Mouse (Mus musculus) forebrain, embryonic 10.5 days (tissue): Measurements from ENCODE around the gene Wdr95. TPM values are rescaled to one million over a fixed set of nuclear protein-coding genes. Genes with fewer than 3 reads are reported as not detected.
A peak's percentile ranks its signal among the peaks of the same experiment; 100 is the strongest.

Source experiments
- DNase-seq: peaks from one replicate; pipeline ENCODE4 v3.0.0-alpha.2; 2017; ENCODE audit warnings: low spot score; ENCODE audit errors: extremely low spot score
- H3K27ac ChIP-seq: fragments of 300-500 bp; sonication (generic); 2 replicates; pipeline ENCODE4 v1.5.1; 2016; ENCODE audit warnings: mild to moderate bottlenecking
- H3K27me3 ChIP-seq: fragments of 300-500 bp; sonication (generic); 2 replicates; pipeline ENCODE4 v1.6.1; 2016; ENCODE audit warnings: mild to moderate bottlenecking; ENCODE audit not compliant: poor library complexity, severe bottlenecking
- H3K36me3 ChIP-seq: fragments of 300-500 bp; sonication (generic); replicated peaks from 2 replicates; pipeline ENCODE4 v1.6.1; 2016; ENCODE audit warnings: mild to moderate bottlenecking, moderate library complexity
- H3K4me1 ChIP-seq: fragments of 300-500 bp; sonication (generic); 2 replicates; pipeline ENCODE4 v1.6.1; 2016
- H3K4me3 ChIP-seq: fragments of 300-500 bp; sonication (generic); 2 replicates; pipeline ENCODE4 v1.5.1; 2016; ENCODE audit warnings: mild to moderate bottlenecking, moderate library complexity
- H3K9me3 ChIP-seq: fragments of 300-500 bp; sonication (generic); 2 replicates; pipeline ENCODE4 v1.6.1; 2016; ENCODE audit warnings: mild to moderate bottlenecking, moderate library complexity
- WGBS: fragments of 180-500 bp; shearing (Covaris S2); methylation state at CpG from one replicate; pipeline ENCODE4 v1.1.7; 2016; 5-methylcytosine and 5-hydroxymethylcytosine counted together
- polyA plus RNA-seq: library from polyadenylated mRNA; unstranded; fragments of >200 nt; fragmentation: Nextera tagmentation; extraction: Ambion mirVana; gene quantifications from 2 replicates; pipeline ENCODE4 v1.2.1, GENCODE M21; 2016

Gene Wdr95
- polyA plus RNA-seq, 1 experiment from 2014 or later = not detected

DNA sequence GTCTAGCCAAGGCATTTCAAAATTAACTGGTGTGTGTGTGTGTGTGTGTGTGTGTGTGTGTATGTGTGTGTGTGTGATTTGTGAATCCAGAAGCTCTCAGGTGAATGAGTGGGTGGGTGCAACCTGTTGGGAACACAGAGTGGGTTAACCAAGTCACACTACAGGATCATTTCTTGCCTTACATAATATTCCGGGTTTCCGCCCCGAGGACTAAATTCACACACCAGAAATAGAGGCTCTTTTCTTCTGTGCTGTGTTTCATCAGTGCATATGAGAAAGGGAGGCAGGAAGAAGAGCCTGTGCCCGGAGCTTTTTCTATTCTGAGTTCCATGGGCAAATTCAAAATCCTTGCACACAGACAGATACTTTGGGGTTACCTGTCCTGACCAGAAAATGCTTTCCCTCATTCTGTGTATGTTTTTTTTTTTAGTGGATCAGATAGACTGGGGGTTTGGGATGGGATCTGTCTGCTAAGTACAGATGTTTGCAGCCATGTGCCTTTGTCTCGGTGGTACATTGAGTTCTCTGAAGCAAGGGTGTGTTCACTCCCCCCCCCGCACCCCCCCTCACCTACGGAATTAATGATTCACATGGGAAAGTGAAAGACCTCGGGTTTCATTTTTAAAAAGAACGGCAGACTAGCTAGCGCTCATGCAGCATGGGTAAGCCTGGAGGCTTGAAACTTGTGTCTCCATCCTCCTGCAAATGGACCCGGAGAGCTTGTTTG lies 114.5 kb downstream of the Wdr95 start:
- H3K4me3 ChIP-seq = no peak overlapping the region
- DNase-seq = no peak
- no peaks in the 10 kb centered on the region for H3K36me3 ChIP-seq
- no peaks in the 10 kb centered on the region for H3K9me3 ChIP-seq
- 90% methylated on average over 11 of the region's 11 CpGs for WGBS
- no peaks in the 10 kb centered on the region for H3K27me3 ChIP-seq
- H3K4me1 ChIP-seq = no peaks in the 10 kb centered on the region
- no peak overlapping the region for H3K27ac ChIP-seq

DNA sequence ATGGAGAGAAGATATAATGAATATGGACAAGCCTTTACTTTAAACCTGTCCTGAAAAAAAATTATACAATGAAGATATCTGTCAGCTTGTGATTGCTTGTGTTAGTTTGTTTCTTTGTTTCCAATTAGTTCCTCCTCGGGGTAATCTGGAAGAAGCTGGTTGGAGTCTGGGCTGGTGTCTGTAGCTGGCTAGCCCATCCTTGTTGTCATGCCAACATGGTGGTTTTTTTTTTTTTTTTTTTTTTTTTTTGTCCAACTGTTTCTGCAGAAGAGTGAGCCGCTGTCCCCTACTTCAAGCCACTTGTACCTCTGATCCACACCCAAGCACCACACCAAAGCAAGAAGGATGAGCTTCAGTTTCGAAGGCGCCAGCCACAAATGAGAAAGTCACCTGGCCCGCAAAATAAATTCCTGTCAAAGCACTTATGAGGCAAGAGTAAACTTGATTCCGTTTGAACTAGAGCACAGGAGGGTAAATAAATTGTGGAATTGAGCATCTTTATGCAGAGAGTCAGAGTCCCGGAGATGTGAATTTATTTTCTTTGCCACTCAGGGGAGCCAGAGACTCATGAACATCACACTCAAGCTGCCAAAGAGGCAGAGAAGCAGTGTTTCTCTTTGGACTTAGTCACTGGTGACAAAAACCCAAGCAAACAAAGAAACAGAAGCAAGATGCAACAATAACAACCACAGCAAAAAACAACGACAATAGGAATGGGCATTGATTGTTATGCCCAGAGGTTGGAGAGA lies 119.1 kb downstream of the Wdr95 start:
- H3K27me3 ChIP-seq = no peaks in the 10 kb centered on the region
- H3K4me3 ChIP-seq = no peak overlapping the region
- peaks cover 9% of the 10 kb centered on the region for H3K4me1 ChIP-seq
- no peak for DNase-seq
- H3K9me3 ChIP-seq = no peaks in the 10 kb centered on the region; the same call in 1 of the 2 replicates
- 78% methylated on average over 8 of the region's 8 CpGs for WGBS
- H3K27ac ChIP-seq = no peak overlapping the region
- no peaks in the 10 kb centered on the region for H3K36me3 ChIP-seq

DNA sequence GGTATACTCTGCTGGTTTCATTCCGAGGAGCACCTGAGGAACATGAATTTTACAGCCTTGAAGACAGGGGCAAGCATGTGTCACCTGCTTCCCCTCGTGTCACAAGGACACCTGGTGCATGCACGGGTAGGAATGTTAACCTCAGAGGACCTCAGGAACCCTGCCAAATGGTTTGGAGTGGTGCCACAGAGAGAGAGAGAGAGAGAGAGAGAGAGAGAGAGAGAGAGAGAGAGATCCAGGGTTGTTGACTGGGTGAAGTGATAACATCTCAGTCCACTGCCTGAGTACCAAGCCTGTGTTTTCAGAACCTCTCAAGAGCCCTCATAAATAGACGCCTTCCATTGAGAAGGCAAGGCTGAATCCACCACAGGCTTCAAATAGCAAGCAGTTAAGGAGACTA lies 119.7 kb downstream of the Wdr95 start:
- Histone ChIP-seq H3K9me3 (no peaks in the 10 kb centered on the region; the same call in 1 of the 2 replicates), H3K4me1 (peaks cover 9% of the 10 kb centered on the region), H3K4me3 (no peak overlapping the region), H3K36me3 (no peaks in the 10 kb centered on the region), H3K27me3 (no peaks in the 10 kb centered on the region), H3K27ac (peak overlapping the region; percentile 40)
- WGBS = 81% methylated on average over 4 of the region's 4 CpGs
- no peak for DNase-seq

DNA sequence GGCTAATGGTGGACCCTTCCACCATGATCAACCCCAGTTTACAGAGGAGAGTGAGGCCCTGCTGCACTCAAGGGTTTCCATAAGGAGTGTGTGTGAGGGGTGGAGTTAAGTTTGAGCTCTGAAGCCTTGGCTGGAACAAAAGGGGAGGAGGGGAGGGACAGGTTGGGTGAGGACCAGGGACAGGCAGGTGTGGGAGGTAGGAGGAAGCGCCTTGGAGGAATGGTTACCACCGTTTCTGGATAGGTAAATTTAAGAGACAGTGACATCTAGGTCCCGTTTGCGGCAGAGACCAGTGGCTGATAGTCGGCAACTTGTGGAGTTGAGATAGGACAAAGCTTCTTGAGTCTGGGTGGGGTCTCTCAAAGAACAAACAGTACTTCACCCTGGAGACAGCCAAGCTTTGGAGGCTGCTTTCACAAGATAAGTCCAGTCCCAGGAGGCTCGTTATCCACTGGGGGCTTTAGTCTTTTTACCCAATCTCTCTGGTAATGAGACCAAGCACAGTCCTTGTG lies 120.5 kb downstream of the Wdr95 start:
- WGBS = 71% methylated on average over 6 of the region's 6 CpGs
- DNase-seq = no peak
- Histone ChIP-seq H3K4me3 (no peak overlapping the region), H3K27me3 (no peaks in the 10 kb centered on the region), H3K9me3 (no peaks in the 10 kb centered on the region; the same call in 1 of the 2 replicates), H3K36me3 (no peaks in the 10 kb centered on the region), H3K27ac (peak overlapping the region; percentile 40), H3K4me1 (peaks cover 9% of the 10 kb centered on the region)

DNA sequence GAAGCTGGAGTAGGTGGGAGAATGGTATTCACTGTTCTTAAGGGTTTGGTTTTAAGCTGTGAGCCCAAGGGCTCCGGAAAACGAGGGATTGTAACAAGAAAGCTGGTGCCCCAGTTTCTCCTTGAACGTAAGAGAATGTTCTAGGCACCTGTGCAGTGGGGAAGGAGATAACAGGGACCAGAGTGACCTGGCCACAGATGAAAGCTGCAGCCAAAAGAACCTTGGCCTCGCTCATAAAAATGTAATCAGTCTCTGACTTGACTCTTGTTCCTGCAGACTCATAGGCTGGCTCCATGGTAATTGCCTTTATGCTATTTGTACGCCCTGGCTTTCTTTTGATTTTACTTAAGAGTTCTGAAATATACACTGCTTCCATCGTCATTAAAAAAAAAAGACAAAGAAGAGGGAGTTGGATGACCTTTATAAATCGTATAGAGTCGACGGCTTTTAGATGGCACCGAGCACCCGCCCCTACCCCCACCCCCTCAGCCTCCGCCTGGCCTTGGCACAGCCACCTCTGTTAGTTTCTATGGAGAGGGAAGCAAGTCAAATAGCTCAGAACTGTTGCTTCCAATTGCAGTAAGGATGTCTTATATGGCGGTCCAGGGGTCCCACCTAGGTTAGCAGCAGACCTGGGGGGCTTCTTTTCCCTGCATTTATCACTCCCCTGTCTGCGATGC lies 121.2 kb downstream of the Wdr95 start:
- Histone ChIP-seq H3K27ac (peak overlapping the region; percentile 71), H3K36me3 (no peaks in the 10 kb centered on the region), H3K4me1 (peaks cover 9% of the 10 kb centered on the region), H3K9me3 (no peaks in the 10 kb centered on the region; the same call in 1 of the 2 replicates), H3K4me3 (no peak overlapping the region), H3K27me3 (no peaks in the 10 kb centered on the region)
- 86% methylated on average over 14 of the region's 14 CpGs for WGBS
- DNase-seq = no peak

DNA sequence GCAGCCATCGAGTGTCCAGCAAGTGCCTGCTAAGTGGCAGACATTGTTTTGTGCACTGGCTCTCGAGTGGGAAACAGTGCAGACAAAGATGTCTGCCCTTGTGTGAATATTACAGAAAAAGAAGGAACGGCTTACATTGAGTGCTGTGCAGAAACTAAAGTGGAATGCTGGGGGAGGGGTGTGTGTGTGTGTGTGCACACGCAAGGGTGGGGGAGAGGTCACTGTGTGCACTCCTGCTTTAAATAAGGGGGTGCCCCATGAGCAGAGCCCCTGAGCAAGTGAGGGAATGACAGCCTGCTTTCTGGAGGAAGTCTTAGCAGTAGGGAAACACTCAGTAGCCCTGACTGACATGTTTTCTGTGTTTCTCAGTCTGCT lies 121.7 kb downstream of the Wdr95 start:
- no peaks in the 10 kb centered on the region for H3K27me3 ChIP-seq
- peaks cover 9% of the 10 kb centered on the region for H3K4me1 ChIP-seq
- H3K9me3 ChIP-seq = no peaks in the 10 kb centered on the region; the same call in 1 of the 2 replicates
- H3K36me3 ChIP-seq = no peaks in the 10 kb centered on the region
- no peak overlapping the region for H3K4me3 ChIP-seq
- DNase-seq = no peak
- peak overlapping the region; percentile 71 for H3K27ac ChIP-seq
- WGBS = 82% methylated on average over 4 of the region's 4 CpGs

DNA sequence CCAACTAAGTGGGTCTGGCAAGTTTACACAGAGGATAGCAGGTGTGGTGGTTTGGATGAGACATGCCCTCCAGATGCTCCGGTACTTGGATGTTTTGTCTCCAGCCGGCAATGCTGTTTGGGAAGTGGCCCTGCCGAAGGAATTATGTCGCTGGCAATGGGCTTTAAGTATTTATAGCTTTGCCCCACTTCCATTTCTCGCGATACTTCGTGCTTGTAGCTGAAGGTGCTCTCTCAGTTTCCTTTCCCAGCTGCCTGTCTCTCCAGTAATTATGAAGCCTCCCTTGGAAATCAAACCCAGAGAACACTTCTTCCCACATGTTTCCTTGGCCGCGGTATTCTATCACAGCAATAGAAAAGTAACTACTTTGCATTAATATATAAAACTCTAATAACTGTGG lies 127.2 kb downstream of the Wdr95 start:
- no peaks in the 10 kb centered on the region for H3K36me3 ChIP-seq
- H3K27me3 ChIP-seq = no peaks in the 10 kb centered on the region
- WGBS = 97% methylated on average over 9 of the region's 9 CpGs
- no peak overlapping the region for H3K4me3 ChIP-seq
- H3K9me3 ChIP-seq = no peaks in the 10 kb centered on the region; the same call in 1 of the 2 replicates
- H3K27ac ChIP-seq = no peak overlapping the region
- H3K4me1 ChIP-seq = peaks cover 7% of the 10 kb centered on the region
- DNase-seq = no peak

DNA sequence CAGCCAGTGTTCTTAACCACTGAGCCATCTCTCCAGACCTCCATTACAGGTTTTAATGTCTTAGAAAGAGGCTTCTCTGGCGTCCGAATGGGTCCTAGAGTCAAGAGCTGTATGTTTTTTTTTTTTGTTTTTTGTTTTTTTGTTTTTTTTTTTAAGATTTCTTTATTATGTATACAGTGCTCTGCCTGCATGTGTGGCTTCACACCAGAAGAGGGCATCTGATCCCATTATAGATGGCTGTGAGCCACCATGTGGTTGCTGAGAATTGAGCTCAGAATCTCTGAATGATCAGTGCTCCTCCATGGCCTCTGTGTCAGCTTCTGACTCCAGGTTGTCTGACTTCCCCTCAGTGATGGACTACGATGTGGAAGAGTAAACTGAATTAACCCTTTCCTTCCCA lies 129.5 kb downstream of the Wdr95 start:
- no peaks in the 10 kb centered on the region for H3K36me3 ChIP-seq
- DNase-seq = no peak
- peaks cover 7% of the 10 kb centered on the region; the same call in 1 of the 2 replicates for H3K9me3 ChIP-seq
- peaks cover 7% of the 10 kb centered on the region for H3K4me1 ChIP-seq
- no peak overlapping the region for H3K27ac ChIP-seq
- no peaks in the 10 kb centered on the region for H3K27me3 ChIP-seq
- WGBS = 66% methylated on average over 3 of the region's 3 CpGs
- no peak overlapping the region for H3K4me3 ChIP-seq

DNA sequence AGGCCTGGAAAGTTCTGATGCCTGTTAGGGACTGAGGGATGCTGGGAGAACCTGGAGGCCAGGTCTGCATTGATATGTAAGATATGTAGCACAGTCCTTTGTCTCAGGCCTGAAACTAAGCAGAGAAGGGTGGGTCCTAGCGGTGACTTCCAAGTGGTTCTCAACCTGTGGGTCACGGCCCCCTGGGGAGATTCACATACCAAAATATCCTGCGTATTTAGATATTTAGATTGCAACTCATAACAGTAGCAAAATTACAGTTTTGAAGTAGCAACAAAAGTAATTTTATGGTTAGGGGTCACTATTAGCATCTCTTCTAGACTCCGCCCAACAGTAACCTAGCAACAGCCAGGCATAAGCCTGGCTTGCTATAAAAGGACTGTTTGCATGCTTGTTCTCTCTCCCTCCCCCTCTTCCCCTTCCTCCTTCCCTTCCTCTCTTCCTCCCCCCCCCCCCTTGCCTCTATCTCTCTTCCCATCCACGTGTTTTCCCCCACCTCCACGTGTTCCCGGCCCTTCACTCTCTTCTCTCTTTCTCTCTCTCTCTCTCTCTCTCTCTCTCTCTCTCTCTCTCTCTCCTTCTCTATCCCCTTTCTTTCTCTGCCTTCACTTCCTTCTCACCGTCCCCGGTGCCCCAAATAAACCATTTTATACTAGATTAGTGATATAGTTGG lies 130.4 kb downstream of the Wdr95 start:
- Histone ChIP-seq H3K27me3 (no peaks in the 10 kb centered on the region), H3K36me3 (no peaks in the 10 kb centered on the region), H3K4me1 (peaks cover 7% of the 10 kb centered on the region), H3K4me3 (no peak overlapping the region), H3K9me3 (peaks cover 7% of the 10 kb centered on the region; the same call in 1 of the 2 replicates), H3K27ac (no peak overlapping the region)
- 72% methylated on average over 9 of the region's 9 CpGs for WGBS
- DNase-seq = no peak

DNA sequence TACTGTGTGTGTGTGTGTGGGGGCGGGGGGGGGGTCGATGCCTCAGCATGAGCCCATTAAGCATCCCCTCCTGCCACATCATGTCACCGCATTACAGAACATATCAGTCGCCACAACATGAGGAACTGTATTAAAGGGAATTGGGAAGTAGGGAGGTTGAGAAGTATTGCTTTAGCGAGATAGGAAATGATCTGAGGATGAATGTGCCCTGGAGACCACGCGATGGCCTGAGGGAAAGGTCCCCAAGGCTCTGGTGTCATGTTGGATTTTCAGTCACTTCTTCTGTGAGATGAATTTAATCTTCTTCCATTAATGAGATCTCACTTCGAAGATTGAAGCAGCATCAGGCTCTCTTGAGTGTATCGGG lies 130.9 kb downstream of the Wdr95 start:
- Histone ChIP-seq H3K4me3 (no peak overlapping the region), H3K27me3 (no peaks in the 10 kb centered on the region), H3K27ac (no peak overlapping the region), H3K9me3 (peaks cover 7% of the 10 kb centered on the region; the same call in 1 of the 2 replicates), H3K36me3 (no peaks in the 10 kb centered on the region), H3K4me1 (peaks cover 7% of the 10 kb centered on the region)
- 75% methylated on average over 9 of the region's 9 CpGs for WGBS
- no peak for DNase-seq

DNA sequence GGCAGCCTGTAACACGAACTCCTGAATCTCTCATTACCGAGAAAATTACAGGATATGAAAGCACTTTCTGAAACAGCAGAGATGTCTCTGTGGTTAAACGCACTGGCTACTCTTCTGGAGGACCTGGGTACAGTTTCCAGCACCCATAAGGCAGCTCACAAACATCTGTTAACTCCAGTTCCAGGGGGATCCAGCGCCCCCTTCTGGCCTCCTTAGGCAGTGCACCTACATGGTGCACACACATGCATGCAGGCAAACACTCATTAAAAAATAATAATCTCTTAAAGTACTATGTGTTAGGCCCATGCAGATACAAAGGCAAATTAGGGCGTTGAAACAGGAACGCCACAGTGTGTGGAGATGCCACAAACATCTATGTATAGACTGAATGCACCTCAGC lies 132.9 kb downstream of the Wdr95 start:
- no peaks in the 10 kb centered on the region for H3K27me3 ChIP-seq
- no peak overlapping the region for H3K4me3 ChIP-seq
- peaks cover 7% of the 10 kb centered on the region for H3K4me1 ChIP-seq
- peaks cover 7% of the 10 kb centered on the region; the same call in 1 of the 2 replicates for H3K9me3 ChIP-seq
- no peak overlapping the region for H3K27ac ChIP-seq
- DNase-seq = no peak
- no peaks in the 10 kb centered on the region for H3K36me3 ChIP-seq
- WGBS = 91% methylated on average over 6 of the region's 6 CpGs
